Mouse (Mus musculus) heart, adult 2 months (tissue): ENCODE data around the gene D430042O09Rik. TPM values are rescaled to one million over a fixed set of nuclear protein-coding genes. Genes with fewer than 3 reads are reported as not detected.
"Not testable (repeated sequence)": the region's sequence is repeated elsewhere in the genome, so short reads cannot be mapped to it uniquely, and the experiment has no call there.

Experiments
- DNase-seq, 2 experiments: peaks; one replicate each; pipeline ENCODE4 v3.0.0; 2021
- H3K27ac ChIP-seq: fragments of 200-600 bp; 2 replicates; pipeline ENCODE4 v1.8.1; 2022
- H3K27me3 ChIP-seq: fragments of 200-500 bp; 2 replicates; pipeline ENCODE4 v1.6.1; 2012; ENCODE audit warnings: mild to moderate bottlenecking, low read length, inconsistent platforms, mixed read lengths; ENCODE audit not compliant: control insufficient read depth, insufficient read depth
- H3K36me3 ChIP-seq: fragments of 200-500 bp; 2 replicates; pipeline ENCODE4 v1.6.1; 2012; ENCODE audit warnings: low read length, inconsistent platforms; ENCODE audit not compliant: control insufficient read depth, insufficient read depth
- H3K4me1 ChIP-seq: fragments of 200-500 bp; 2 replicates; pipeline ENCODE4 v1.6.1; 2011; ENCODE audit warnings: low read length; ENCODE audit not compliant: control insufficient read depth, insufficient read depth
- H3K4me3 ChIP-seq: fragments of 200-600 bp; 2 replicates; pipeline ENCODE4 v1.8.1; 2022
- H3K79me2 ChIP-seq: fragments of 200-500 bp; replicated peaks from 2 replicates; pipeline ENCODE4 v1.6.1; 2012; ENCODE audit warnings: mild to moderate bottlenecking, inconsistent platforms, low read length, moderate library complexity, mixed read lengths; ENCODE audit not compliant: control insufficient read depth, insufficient read depth
- H3K9ac ChIP-seq: fragments of 200-500 bp; 2 replicates; pipeline ENCODE4 v1.6.1; 2012; ENCODE audit warnings: low read depth, mild to moderate bottlenecking, control low read depth, inconsistent platforms, low read length, mixed read lengths
- CTCF ChIP-seq: fragments of 200-600 bp; IDR thresholded peaks from 2 replicates; pipeline ENCODE4 v1.8.1; 2022; ENCODE audit warnings: antibody characterized with exemption, mild to moderate bottlenecking, moderate library complexity
- EP300 ChIP-seq: fragments of 200-500 bp; IDR thresholded peaks from 2 replicates; pipeline ENCODE4 v1.6.1; 2011; ENCODE audit warnings: low read depth, low read length, control low read depth; ENCODE audit not compliant: insufficient read depth
- POLR2A ChIP-seq: fragments of 200-500 bp; IDR thresholded peaks from 2 replicates; pipeline ENCODE4 v1.6.1; 2011; ENCODE audit warnings: mild to moderate bottlenecking, low read depth, low read length, control low read depth; ENCODE audit not compliant: insufficient read depth
- WGBS: fragments of 180-500 bp; shearing (Covaris S2); methylation state at CpG from one replicate; pipeline ENCODE4 v1.1.7; 2018; 5-methylcytosine and 5-hydroxymethylcytosine counted together
- intact Hi-C: fragments of 180-260 bp; cut with DNase I; formaldehyde crosslinking; loops from one replicate; pipeline ENCODE4 v1.15.1; 2025
- polyA plus RNA-seq: library from polyadenylated mRNA; depleted of rRNA; stranded (reverse); fragments of >200 nt; gene quantifications from 2 replicates; pipeline ENCODE4 v1.2.3, GENCODE M21; 2012
- total RNA-seq, 2 experiments: library from RNA; stranded (reverse); gene quantifications; 2 replicates each; pipeline ENCODE4 v1.2.3; 2021

Gene D430042O09Rik
- total and polyA plus RNA-seq, 3 experiments = 8.2 to 11.5 (median 9.3) TPM

DNA sequence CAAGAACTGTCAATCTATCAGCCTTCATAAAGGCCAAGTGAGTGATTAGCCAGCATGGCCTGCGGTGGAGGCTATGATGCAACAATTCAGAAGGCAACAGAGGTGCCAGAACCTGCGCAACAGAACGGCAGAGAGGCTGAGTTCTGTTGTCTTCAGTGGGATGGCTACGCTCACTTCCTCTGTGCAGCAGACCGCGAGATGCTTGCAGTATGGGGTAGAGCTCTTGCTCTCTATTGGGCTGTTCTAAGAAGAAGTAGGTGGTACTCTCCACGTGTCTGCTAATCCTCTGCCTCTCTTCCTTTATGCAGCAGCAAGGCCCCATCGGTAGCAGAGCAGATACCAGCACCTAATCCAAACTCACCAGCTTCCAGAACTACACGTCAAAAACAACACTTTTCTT is 27.8 kb upstream of the D430042O09Rik start:
- peaks cover 2% of the 10 kb centered on the region for H3K36me3 ChIP-seq
- no peaks in the 10 kb centered on the region for H3K27me3 ChIP-seq
- 82% methylated on average over 9 of the region's 9 CpGs for WGBS
- 0 out of 2 replicates have a peak, but pooled peaks cover 2% of the 10 kb centered on the region for H3K4me1 ChIP-seq
- DNase-seq = no peak
- H3K27ac ChIP-seq = no peak overlapping the region
- no peak for TF ChIP-seq CTCF
- no peak for TF ChIP-seq EP300
- TF ChIP-seq POLR2A = no peak
- H3K79me2 ChIP-seq = no peaks in the 10 kb centered on the region
- intact Hi-C loops = loop anchor here (5.0 kb wide), 1 partner anchor 407 kb away; no protein-coding TSS in a partner anchor
- H3K9ac ChIP-seq = no peak overlapping the region
- H3K4me3 ChIP-seq = no peak overlapping the region

DNA sequence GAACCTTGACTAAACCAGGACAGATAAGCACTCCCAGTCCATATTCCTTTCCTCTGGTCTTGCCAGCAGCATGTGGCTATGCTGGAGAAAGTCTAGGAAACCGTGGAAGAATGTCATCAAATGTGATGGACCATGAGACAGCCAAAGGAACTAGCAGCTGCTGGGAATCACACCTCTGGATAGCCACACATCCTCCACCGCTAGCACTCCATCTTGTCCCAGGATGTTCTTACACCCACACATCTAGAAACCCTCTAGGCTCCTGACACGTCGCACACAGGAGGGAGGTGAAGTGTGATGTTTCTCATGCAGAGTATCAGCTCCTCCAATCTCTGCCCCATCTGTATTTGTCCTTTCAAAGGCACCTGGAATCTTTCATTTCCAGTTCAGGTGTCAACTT is 17.2 kb upstream of the D430042O09Rik start:
- H3K36me3 ChIP-seq = no peaks in the 10 kb centered on the region; the same call in 1 of the 2 replicates
- intact Hi-C loops = no loop called here
- no peaks in the 10 kb centered on the region for H3K4me1 ChIP-seq
- no peak overlapping the region for H3K9ac ChIP-seq
- H3K27ac ChIP-seq = no peak overlapping the region
- no peaks in the 10 kb centered on the region for H3K79me2 ChIP-seq
- 81% methylated on average over 4 of the region's 4 CpGs for WGBS
- no peak for DNase-seq
- H3K4me3 ChIP-seq = no peak overlapping the region
- H3K27me3 ChIP-seq = no peaks in the 10 kb centered on the region
- TF ChIP-seq EP300 (no peak), POLR2A (no peak), CTCF (no peak)

DNA sequence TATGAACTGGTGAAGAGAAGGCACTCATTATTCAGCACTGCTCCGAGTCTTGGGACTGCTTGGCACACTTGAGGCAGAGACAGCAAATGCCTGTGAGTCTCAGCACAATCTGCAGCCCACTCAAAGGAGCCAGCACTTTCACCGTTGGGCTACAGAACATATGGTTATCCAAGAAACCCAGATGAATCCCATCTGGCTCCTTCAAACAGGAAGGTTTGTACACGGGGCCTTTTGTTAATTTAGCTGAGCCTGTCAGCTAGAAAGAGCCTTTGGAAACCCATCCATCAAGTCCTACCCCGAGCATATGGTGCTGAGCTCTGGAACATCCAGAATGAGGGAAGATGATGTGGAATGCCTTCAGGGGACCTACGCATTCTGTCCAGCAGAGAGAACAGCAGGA is 13.6 kb upstream of the D430042O09Rik start:
- Histone ChIP-seq H3K9ac (no peak overlapping the region), H3K4me1 (no peaks in the 10 kb centered on the region), H3K4me3 (no peak overlapping the region), H3K36me3 (peaks cover 8% of the 10 kb centered on the region), H3K79me2 (no peaks in the 10 kb centered on the region), H3K27me3 (no peaks in the 10 kb centered on the region), H3K27ac (no peak overlapping the region)
- 84% methylated on average over 5 of the region's 5 CpGs for WGBS
- no peak for TF ChIP-seq POLR2A
- no peak for TF ChIP-seq CTCF
- no peak for TF ChIP-seq EP300
- no peak for DNase-seq
- intact Hi-C loops = no loop called here

DNA sequence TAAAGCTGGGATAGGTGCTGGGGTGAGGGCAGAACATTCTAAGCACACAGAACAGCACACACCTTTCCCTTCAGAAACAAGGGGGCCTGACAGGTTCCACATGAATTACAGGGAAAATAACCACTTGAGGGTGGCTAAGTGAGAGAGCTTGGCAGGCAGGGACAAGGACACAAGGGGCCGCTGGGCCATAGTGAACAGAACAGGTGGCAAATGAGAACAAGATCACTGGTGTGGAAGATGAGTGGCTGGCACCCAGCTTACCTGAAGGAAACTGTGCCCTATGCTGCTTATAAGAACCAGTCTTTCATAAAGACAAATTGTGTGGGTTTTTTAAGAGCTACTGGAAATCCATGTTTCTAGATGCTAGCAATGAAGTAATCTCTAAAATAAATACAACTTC is 4.9 kb upstream of the D430042O09Rik start:
- H3K36me3 ChIP-seq = peaks cover 14% of the 10 kb centered on the region
- no peak overlapping the region for H3K27ac ChIP-seq
- H3K79me2 ChIP-seq = 0 out of 2 replicates have a peak, but pooled peaks cover 2% of the 10 kb centered on the region
- WGBS = 87% methylated on average over 1 of the region's 1 CpGs
- no peak overlapping the region for H3K9ac ChIP-seq
- TF ChIP-seq CTCF (no peak), POLR2A (no peak), EP300 (no peak)
- no peak overlapping the region for H3K4me3 ChIP-seq
- intact Hi-C loops = no loop called here
- peaks cover 3% of the 10 kb centered on the region; the same call in 1 of the 2 replicates for H3K4me1 ChIP-seq
- no peak for DNase-seq
- H3K27me3 ChIP-seq = no peaks in the 10 kb centered on the region

DNA sequence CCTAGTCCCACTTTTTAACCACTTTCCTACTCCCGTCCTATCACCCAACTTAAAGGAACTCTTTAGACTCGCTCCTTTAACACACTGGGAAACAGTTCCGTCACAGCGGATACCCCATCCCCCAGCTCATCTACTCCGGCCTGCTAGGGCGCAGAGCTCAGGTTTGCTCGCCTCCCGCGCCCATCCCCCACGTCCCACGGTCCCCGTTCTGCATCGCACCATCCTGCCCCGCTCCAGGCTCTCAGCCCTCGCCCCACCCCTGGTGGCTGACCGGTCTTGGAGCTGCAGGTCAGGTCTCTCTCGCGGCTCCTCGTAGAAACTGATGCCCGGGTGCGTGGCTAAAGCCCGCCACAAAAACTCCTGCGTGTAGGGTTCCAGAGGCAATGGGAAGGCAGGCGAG is 502 bp upstream of the D430042O09Rik start:
- Histone ChIP-seq H3K4me1 (peaks cover 3% of the 10 kb centered on the region), H3K79me2 (0 out of 2 replicates have a peak, but pooled peaks cover under 1% of the 10 kb centered on the region), H3K4me3 (peak overlapping the region; percentile 68), H3K27me3 (no peaks in the 10 kb centered on the region), H3K27ac (peak overlapping the region; percentile 89), H3K9ac (peak overlapping the region; percentile 77), H3K36me3 (peaks cover 3% of the 10 kb centered on the region)
- under 1% methylated on average over 24 of the region's 24 CpGs for WGBS
- DNase-seq = no peak
- TF ChIP-seq CTCF (peak; percentile 20; the same call in 1 of the 2 replicates), EP300 (no peak), POLR2A (no peak)
- intact Hi-C loops = no loop called here

DNA sequence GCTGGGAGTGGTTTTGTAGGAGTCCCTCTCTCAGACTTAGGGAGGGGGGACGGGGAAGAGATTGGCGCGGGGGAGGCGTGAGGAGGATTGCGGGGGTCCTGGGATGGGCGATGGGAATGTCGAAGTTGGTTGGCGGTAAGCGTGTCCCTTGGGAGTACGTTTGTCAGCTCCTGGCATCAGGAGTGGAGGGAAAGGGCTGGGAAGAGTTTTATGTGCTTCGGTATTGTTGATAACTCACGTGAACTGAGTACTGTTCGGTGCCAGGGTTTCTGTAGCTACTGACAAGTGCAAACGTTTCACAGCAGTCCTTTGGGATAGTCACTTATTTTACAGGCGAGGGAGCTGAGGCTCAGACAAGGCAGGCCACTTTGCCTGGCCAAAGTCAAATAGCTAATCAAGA is 412 bp downstream of the D430042O09Rik start:
- under 1% methylated on average over 15 of the region's 15 CpGs for WGBS
- intact Hi-C loops = no loop called here
- Histone ChIP-seq H3K4me3 (peak overlapping the region; percentile 68), H3K79me2 (no peaks in the 10 kb centered on the region), H3K27me3 (no peaks in the 10 kb centered on the region), H3K4me1 (peaks cover 3% of the 10 kb centered on the region), H3K9ac (peak overlapping the region; percentile 79), H3K36me3 (no peaks in the 10 kb centered on the region), H3K27ac (peak overlapping the region; percentile 71)
- DNase-seq = no peak
- TF ChIP-seq EP300 = no peak
- no peak for TF ChIP-seq POLR2A
- TF ChIP-seq CTCF = no peak

DNA sequence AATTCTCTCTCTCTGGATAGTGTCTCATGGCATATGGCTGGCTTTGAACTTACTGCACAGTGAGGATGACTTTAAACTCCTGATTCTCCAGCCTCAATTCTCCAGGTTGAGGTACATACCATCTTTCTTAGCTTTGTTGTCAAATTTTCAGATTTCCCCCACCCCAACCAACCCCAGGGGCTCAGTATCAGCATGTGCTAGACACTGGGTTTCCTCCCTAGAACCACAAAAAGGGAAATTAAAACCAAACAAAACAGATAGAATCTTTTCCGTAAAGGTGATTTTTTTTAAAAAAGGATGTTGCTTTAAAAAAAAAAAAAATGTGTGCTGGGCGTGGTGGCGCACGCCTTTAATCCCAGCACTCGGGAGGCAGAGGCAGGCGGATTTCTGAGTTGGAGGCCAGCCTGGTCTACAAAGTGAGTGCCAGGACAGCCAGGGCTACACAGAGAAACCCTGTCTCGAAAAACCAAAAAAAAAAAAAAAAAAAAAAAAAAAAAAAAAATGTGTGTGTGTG is 5.9 kb downstream of the D430042O09Rik start:
- DNase-seq, H3K36me3 ChIP-seq, H3K79me2 ChIP-seq, H3K4me1 ChIP-seq, H3K4me3 ChIP-seq, H3K27ac ChIP-seq, H3K27me3 ChIP-seq, H3K9ac ChIP-seq, intact Hi-C loops: not testable (repeated sequence)
- WGBS = 90% methylated on average over 7 of the region's 7 CpGs
